In the genomic region with DNA sequence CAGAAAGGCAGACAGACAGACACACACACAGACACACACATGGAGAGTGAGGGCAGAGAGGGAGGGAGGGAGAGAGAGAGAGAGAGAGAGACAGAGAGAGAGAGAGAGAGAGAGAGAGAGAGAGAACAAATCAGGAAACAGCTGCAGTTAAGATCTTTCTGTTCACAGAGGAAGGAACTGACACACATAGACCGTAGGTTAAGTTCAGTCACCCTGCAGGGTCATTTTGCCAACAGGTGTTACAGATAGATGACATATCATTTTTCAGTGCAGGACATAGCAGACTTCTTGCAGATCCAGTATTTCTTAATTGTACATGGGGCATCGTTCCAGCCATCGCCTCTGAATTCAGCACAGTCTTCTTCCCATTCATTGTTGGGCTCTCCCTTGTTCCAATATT, we compare ENCODE assay signal across 32 mouse cellular contexts. TPM values are rescaled to one million over a fixed set of nuclear protein-coding genes. Genes with fewer than 3 reads are reported as not detected.
"Had no signal": no experiment of that assay in that cellular context is flagged by ENCODE, and none has a peak within 500 bp of the region (broad histone marks: within the 10 kb centered on the region; RNA-seq: fewer than 3 reads in every experiment).

No protein-coding gene starts in this region.

- H3K27me3 ChIP-seq: embryonic facial prominence, embryonic 12.5 days; embryonic facial prominence, embryonic 13.5 days; embryonic facial prominence, embryonic 15.5 days; forebrain, embryonic 12.5 days; forebrain, embryonic 13.5 days; forebrain, embryonic 15.5 days had no signal

- DNase-seq: cerebellum, adult 8-10 months; cerebellum, adult 9-10 months; cerebellum, adult 9-11 months; cerebellum, postnatal 10 days; cerebellum, postnatal 14 days; cerebellum, postnatal 25 days; cerebellum, postnatal 36 days; embryo, embryonic 11 days; forebrain, postnatal 0 days; gastrocnemius, adult 2 months; gastrocnemius, postnatal 10 days; gastrocnemius, postnatal 14 days; gastrocnemius, postnatal 25 days; gastrocnemius, postnatal 36 days; heart, adult 18-20 months; heart, adult 2 months had no signal

- H3K4me3 ChIP-seq: embryonic facial prominence, embryonic 10.5 days; embryonic facial prominence, embryonic 12.5 days; embryonic facial prominence, embryonic 13.5 days; embryonic facial prominence, embryonic 15.5 days; erythroblast, embryonic 14.5 days; forebrain, embryonic 10.5 days; forebrain, embryonic 12.5 days; forebrain, embryonic 13.5 days; forebrain, embryonic 15.5 days; gastrocnemius, adult 2 months; heart, adult 2 months had no signal

- ATAC-seq: forebrain, embryonic 13.5 days; forebrain, embryonic 14.5 days; forebrain, embryonic 15.5 days; forebrain, embryonic 16.5 days; forebrain, postnatal 0 days had no signal

- H3K27ac ChIP-seq: embryonic facial prominence, embryonic 10.5 days; embryonic facial prominence, embryonic 12.5 days; embryonic facial prominence, embryonic 13.5 days; embryonic facial prominence, embryonic 15.5 days; forebrain, embryonic 10.5 days; forebrain, embryonic 12.5 days; forebrain, embryonic 13.5 days; forebrain, embryonic 15.5 days; gastrocnemius, adult 2 months; heart, adult 2 months had no signal

- H3K4me1 ChIP-seq: embryonic facial prominence, embryonic 10.5 days; embryonic facial prominence, embryonic 12.5 days; embryonic facial prominence, embryonic 13.5 days; embryonic facial prominence, embryonic 15.5 days; forebrain, embryonic 10.5 days; forebrain, embryonic 12.5 days; forebrain, embryonic 13.5 days; forebrain, embryonic 15.5 days had no signal

- H3K4me2 ChIP-seq: embryonic facial prominence, embryonic 12.5 days; embryonic facial prominence, embryonic 13.5 days; embryonic facial prominence, embryonic 15.5 days; forebrain, embryonic 12.5 days; forebrain, embryonic 13.5 days; forebrain, embryonic 15.5 days had no signal

- H3K36me3 ChIP-seq: embryonic facial prominence, embryonic 10.5 days; embryonic facial prominence, embryonic 12.5 days; embryonic facial prominence, embryonic 13.5 days; embryonic facial prominence, embryonic 15.5 days; forebrain, embryonic 10.5 days; forebrain, embryonic 12.5 days; forebrain, embryonic 15.5 days had no signal

- H3K9me3 ChIP-seq: embryonic facial prominence, embryonic 15.5 days had no signal

- H3K9ac ChIP-seq: embryonic facial prominence, embryonic 12.5 days; embryonic facial prominence, embryonic 13.5 days; embryonic facial prominence, embryonic 15.5 days; forebrain, embryonic 12.5 days; forebrain, embryonic 13.5 days; forebrain, embryonic 15.5 days; forebrain, postnatal 0 days had no signal

RNA-seq across cellular contexts. Expression of gene Cd209b, which starts 13.4 kb away (rescaled TPM):
- total RNA-seq: common myeloid progenitor, adult 5-6 weeks; forebrain, postnatal 0 days; granulocyte monocyte progenitor cell, adult 5-6 weeks had no signal
- polyA plus RNA-seq: embryonic facial prominence, embryonic 10.5 days; embryonic facial prominence, embryonic 11.5 days; embryonic facial prominence, embryonic 12.5 days; embryonic facial prominence, embryonic 13.5 days; embryonic facial prominence, embryonic 15.5 days; erythroblast, embryonic 14.5 days; forebrain, embryonic 10.5 days; forebrain, embryonic 11.5 days; forebrain, embryonic 12.5 days; forebrain, embryonic 13.5 days; forebrain, embryonic 14.5 days; forebrain, embryonic 15.5 days; forebrain, embryonic 16.5 days; forebrain, postnatal 0 days had no signal

RNA-seq across cellular contexts. Expression of gene Cd209c, which starts 14.5 kb away (rescaled TPM):
- total RNA-seq: common myeloid progenitor, adult 5-6 weeks; forebrain, postnatal 0 days; gastrocnemius, postnatal 14 days; gastrocnemius, postnatal 4 days; granulocyte monocyte progenitor cell, adult 5-6 weeks had no signal
- polyA plus RNA-seq: erythroblast, embryonic 14.5 days had no signal
